Mouse (Mus musculus): Measurements from ENCODE around the gene A930018P22Rik.

The A930018P22Rik gene

DNA sequence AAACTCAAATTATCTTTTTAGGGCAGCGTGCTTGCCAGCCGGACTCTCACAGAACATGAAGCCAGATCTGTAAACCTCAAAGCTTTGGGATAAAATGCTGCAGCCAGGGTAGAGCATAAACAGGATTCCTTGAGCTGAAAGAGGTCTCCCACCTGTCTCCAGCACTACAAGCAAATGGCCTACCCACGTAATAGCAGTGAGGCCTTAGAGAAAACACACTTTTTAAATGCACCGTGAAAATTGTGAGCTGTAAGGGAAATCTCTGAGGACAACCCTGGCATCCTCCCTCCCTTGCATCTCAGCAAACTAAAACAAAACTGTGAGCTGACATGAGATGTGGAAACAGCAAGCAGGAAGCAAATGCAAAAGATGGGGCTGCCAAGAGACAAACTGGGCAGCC is 35.3 kb downstream of the A930018P22Rik start:
- no peak for DNase-seq (ENCODE audit: low read depth)

DNA sequence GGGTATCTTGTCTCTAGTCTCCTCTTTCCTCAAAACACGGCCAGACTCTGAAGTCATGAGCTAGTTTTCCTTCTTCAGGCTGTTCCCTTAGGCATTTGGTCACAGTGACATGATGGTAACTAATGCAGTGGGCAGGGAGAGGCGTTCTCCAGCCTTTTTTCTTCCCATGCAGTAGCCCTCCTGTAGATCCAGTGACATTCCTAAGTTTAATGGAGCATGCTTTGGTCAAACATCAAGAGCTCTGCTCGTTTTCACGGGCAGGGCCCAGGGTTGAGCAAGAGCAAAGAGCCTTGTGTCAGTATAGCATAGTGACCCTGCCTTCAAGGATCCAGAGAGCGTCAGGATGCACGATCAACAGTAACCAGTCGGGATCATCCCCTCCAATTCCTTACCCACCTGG is 40.8 kb downstream of the A930018P22Rik start:
- no peak for DNase-seq (ENCODE audit: low read depth)

DNA sequence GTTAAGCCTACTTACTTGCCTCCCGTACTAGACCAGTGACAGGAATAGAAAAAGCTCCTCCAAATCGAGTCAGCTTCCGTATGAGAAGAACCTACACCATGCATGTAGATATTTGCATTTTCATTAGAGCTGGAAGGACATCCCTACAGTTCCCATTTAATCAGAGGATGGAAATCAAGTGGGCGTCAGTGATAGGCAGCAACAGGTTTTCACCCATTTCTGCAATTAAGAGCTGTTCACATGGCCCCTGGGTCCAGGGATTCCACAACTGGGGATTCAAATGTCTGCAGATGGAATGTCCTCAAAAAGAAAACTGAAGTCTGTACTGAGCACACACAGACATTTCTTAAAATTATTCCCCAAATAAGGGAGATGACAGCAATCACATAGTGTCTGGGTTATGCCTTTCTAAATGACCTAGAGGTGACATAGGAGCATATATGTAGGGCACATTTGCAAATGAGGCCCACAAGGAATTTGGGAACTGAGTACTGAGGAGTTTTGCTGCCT is 41.5 kb downstream of the A930018P22Rik start:
- DNase-seq (ENCODE audit: low read depth), result no peak

DNA sequence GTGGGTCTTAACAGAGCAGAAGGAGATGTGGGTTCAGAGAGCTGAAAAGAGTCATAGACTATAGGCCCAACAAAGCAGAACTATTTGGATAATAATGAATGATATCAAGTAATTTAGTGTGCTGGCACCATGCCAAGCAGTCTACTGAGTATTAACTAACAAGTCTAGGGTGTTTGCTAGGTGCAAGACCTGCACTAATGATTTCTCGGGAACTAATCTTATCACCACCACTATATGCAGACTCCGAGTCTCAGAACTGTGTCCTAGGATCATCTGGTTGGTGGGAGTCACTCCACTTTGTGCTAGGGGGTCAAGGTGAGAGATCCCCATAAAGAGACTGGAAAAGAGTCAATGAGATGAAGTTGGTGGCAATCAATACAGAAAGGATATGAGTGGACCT is 43.1 kb downstream of the A930018P22Rik start:
- no peak for DNase-seq (ENCODE audit: low read depth)

DNA sequence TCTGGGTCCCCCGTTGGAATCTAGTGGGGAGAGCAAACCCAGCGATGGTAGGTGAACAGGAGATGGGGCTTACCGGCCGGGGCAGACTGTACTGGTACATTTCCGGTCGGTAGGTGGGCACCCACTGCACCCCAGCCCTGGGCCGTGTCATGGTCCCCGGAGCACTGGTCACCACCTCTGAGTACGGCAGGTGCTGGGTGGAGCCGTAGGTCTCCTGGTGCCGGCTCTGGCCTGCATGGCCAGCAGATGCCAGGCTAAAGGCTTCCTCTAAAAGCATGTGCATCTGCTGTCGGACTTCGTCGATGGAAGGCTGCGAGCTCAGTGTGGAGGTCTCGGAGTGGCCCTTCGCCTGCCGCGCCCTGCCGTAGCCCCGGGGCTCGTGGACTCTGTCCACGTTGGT is 45.2 kb downstream of the A930018P22Rik start:
- no peak for DNase-seq (ENCODE audit: low read depth)

DNA sequence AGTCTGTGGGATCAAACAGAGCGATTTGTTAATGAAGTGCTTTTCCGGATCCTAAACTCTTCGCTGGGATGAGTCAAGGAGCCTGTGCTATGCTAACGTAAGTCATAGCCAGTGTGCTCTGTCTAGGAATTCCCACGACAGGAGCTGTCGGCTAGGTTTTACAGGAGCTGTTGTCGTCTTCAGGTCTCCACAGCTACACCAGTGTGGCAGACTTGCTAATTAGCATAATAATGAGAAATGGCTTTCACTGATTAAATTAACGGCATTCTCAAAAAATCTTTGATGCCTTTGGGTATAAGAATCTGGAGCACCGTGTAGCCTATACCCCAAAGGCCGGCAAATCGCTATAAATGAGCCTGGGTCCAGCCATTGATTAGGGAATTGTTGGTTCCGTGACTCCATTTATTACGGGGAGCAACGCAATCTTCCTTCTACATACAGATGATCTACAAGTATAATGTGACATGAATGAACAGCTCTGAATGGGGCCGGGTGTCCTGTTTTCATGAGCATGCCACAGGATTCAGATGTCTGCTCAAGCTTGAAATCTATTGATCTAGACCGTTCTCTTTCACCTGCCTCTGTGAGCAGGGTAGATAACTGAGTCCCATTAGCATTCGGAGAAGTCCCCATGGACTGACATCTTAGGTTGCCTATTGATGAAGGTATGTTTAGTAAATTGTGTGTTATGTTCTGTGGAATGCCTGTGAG is 45.8 kb downstream of the A930018P22Rik start:
- no peak for DNase-seq (ENCODE audit: low read depth)

DNA sequence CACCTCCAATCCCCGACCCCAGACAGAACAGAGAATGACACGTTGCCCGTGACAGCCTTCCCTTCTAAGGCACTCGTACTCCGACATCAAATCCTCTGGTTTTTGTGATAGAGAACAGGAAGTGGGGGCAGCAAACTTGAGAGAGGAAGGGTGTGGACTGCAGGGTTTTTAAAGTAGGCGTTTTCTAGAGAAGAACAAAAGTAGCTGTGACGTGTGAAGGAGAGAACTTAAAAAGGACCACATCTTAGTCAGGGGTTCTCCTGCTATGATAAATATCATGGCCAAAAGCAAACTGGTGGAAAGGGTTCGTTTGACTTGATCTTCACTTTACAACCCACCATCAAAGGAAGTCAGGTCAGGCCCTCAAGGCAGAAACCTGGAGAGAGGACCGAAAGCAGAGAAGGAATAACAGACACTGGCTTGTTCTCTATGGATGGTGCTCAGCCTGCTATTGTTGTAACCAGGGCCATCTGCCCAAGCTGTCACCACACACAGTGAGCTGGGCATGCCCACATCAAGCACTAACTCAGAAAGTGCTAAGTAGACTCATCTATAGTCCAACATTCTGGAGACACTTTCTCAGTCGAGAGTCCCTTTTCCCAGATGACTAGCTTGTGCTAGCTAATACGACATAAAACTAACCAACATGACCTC is 50.3 kb downstream of the A930018P22Rik start:
- no peak for DNase-seq (ENCODE audit: low read depth)

DNA sequence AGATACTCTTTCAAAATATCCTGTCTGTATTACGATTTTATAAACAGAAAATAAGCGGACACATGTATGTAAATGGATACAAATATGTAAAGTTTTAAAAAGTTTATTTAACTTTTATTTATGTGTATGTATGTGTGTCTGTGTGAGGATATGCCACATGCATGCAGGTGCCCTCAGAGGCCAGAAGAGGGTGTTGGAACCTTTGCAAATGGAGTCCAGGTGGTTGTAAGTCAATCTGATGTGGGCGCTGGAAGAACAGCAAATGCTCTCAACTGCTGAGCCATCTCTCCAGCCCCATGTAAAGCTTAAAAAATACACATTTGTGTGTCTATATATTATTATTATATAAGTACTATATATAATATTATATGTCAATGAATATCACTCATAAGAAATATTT is 50.9 kb downstream of the A930018P22Rik start:
- DNase-seq (ENCODE audit: low read depth), result no peak
